Mouse (Mus musculus): ENCODE results near the gene Ccdc60.
A peak's percentile ranks its signal among the peaks of the same experiment; 100 is the strongest.

Gene Ccdc60

DNA sequence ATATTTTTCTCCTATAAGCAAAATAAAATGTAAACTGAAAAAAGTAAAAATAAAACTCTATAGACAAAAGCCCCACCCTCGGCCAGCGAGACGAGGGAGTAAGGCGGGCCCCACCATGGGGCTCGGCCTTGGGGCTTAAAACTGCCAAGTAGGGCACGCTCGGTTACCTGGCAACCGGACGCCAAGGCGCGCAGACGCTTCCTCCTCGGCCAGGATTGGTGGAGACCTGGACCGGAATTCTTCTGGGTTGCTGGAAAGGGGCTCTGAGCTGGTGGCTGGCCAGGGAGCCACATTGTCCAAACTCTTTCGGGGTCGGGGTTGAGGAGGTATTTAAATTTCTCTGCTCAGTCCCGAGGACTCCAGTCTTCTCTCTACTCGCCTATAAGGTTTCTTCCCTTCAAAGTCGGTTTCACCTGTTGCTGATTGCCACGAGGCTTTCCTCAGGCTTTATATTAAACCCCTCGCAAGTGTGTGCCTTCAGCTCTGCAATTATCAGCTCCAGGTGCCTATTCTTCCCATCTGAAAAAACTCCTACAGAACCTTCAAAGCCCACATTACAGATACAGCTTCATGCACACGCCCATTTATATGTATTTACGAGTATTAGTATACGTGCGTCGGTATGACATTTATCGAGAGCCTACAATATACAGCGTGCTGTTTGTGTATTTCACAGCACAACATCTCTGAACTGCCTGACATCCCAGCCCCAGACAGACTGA, at the start of gene Ccdc60:
Gene Ccdc60 (minus strand): TSS at position 137 of the 722 bp plus-strand sequence.
- DNase-seq (ENCODE audit: low read depth, low spot score) = peak; percentile 89

DNA sequence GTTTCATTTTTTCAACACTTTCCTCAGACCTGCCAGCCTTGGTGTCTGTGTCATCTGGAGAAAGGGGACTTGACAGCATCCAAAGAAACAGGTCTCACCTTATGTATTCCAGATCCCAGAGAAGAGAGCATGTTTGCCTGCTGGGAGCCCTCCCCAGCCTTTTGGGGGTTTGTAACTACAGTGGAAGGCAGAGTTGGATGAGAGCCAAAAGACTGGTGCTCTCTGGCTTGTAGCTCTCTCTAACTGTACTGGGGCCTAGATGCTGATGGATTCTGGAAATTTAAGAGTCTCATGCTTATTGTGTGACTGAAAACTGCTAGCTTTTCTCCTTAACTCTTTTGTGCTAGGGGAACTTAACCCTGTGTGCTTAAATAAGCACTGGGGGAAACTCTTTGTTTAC, 47.4 kb upstream of the Ccdc60 start:
- DNase-seq (ENCODE audit: low read depth, low spot score) = no peak

DNA sequence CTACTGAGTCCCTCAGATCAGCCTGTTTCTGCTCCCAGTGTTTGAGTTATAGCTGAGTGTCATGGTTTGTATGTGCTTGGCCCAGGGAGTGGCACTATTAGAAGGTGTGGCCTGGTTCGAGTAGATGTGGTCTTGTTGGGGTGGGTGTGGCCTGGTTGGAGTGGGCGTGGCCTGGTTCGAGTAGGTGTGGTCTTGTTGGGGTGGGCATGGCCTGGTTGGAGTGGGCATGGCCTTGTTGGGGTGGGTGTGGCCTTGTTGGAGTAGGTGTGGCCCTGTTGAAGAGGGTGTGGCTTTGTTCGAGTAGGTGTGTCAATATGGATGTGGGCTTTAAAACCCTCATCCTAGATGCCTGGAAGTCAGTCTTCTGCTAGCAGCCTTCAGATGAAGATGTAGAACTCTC, 40.1 kb upstream of the Ccdc60 start:
- DNase-seq (ENCODE audit: low read depth, low spot score) = peak; percentile 76

DNA sequence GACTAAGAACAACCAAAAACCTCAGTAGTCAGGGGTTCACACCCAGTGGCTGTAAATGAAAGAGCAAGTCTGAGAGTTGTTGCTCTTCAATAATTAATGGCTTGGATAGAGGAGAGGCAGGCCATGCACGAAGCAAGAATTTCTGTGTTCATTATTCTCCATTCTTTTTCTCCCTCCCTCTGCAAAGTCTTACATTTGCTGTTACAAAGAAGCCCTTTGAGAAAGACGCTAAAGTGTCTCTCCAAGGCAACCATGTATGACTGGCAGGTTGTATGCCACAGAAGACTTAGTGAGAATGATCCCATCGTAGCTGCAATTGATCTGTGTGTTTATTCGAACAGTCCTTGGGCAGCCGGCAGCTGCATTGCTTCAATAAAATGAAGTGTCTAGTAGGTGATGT, 34.6 kb upstream of the Ccdc60 start:
- DNase-seq (ENCODE audit: low read depth, low spot score) = no peak

DNA sequence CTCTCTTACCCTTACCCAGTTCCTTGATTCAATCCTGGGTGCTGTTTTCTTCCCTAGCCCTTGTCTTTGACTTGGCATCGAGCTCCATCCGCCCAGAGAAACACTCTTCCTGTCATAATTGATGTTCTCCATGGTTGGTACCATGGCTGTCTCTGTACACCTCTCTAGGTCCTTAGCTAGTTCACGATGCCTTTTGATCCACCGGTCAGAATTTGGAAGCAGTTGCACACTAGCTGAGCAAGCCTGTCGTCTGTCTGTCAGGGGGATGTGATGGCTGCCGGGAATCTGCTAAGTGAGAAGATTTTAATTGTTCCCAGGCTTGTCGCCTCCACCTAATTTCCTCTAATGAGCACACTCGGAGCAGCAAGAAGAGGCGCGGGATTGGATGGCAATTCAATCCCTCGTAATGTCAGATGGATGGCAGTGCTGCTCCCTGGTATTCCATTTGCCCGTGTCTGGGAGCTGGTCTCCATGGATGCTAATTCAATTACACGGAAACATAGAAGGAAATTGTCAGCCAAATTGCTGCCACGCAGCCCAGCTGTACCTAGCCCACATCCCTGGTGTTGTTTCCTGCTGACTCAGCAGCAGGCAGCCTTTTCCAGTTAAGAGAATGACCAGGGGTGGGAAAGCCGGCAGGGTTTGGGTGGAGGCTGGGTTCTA, 33.7 kb upstream of the Ccdc60 start:
- no peak for DNase-seq (ENCODE audit: low read depth, low spot score)

DNA sequence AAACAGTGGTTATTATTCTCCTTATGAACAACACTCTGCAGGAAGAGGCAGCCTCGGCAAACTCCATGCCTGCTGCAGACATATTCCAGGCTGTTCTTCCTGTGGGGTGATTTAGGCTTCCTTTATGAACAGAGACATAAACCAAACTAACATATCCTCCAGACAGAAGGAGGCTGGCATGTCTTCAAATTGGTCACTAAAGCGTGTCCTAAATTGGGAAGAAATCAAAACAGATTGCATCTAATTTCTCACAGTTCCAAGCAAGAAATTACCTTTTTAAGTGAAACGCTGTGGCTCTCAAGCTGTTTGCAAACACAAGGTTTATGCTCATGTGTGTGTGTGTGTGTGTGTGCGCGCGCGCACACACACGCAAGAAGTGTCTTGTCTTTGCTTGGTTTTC, 24.9 kb upstream of the Ccdc60 start:
- DNase-seq (ENCODE audit: low read depth, low spot score) = no peak

DNA sequence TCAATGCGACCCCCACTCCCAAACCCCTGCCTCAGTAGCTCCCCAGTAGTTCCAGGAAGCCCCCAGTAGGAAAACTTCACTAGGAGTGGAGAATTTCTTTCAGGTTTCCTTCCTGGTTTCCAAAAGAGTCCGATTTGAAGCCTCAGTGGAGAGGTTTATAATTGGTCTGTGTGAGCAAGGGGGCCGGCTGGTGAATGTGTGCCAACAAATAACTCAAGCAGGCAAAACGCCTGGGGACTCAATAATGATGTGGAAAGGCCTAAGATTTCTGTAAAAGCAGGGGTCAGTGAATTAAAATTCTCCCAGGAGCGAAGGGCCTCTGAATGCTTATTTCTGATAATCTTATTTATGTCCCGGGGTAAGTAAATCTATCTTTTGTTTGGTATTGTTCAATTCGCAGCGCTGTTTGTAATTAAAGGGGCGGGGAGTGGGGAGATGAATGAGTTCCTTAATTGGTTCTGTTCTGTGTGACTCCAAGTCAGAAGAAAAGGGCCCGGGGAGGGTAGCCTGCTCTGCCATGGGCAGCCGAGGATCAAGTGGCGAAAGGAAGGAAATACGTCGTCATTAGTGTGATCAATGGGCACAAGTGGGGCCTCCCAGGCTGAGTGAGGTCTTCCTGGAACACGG, 23.4 kb upstream of the Ccdc60 start:
- no peak for DNase-seq (ENCODE audit: low read depth, low spot score)

DNA sequence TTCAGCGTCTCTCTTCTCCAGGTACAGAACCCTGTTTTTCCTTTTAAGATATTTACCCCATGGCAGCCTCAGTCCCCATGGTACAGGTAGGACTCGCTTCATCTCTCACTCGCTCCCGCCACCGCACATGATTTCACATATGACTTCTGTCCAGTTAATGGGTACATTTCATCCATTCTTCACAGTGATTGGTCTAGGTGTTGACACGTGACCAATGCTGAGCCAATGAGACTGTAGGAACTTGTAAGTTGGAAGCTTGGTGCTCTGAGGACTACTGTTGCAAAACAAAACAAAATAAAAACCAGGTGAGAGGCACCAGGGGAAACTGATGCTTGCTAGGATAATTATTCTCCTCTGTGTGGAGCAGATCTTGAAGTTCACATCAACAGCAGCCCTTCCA, 22.9 kb upstream of the Ccdc60 start:
- DNase-seq (ENCODE audit: low read depth, low spot score) = peak; percentile 74

DNA sequence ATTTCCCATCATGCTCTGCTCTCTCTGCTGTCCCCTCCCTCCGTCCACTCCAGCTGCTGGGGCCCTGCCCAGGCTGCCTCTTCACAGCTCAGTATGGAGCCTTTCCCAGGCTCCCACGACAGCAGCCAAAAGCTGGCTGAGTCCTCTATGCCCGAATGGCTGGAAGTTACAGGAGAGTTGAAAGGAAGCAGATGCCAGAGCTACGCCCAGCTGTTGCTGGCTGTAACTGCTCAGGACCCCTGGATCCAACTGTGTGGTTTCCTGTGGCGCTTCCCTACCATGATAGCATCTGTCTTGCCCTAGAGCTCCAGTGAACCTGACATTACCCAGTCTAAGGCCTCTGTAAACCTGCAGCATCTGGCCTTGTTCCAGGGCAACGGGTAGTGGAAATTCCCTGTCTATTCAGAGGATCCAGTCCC, 20.6 kb upstream of the Ccdc60 start:
- DNase-seq (ENCODE audit: low read depth, low spot score) = peak; percentile 26

DNA sequence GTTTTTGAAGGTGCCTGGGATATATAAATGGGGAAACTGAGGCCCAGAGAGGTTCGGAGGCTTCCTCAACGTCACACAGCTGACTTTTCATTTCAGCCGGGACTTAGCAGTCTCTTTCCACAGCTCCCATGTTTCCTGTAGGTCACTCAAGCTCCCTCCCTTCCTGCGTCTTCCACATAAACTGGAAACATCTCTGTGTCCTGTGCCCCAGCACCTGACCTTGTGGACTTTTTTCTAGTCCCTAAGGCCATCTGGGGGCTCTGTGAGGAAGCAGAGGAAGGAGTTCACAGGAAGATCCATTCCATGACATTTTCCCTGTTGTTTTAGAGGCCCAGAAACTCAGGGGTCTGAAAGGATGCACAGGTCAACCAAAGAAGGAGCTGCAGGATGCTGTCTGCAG, 16.8 kb upstream of the Ccdc60 start:
- DNase-seq (ENCODE audit: low read depth, low spot score) = no peak

DNA sequence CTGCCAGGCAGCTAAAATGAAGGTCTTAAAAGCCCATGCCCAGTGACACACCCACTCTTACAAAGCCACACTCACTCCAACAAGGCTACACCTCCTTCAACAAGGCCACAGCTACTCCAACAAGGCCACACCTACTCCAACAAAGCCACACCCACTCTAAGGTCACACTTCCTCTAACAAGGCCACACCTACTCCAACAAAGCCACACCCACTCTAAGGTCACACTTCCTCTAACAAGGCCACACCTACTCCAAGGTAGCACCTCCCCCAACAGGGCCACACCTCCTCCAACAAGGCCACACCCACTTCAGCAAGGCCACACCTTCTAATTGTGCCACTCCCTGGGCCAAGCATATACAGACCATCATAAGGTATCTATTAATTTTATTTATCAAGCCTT, 16.4 kb upstream of the Ccdc60 start:
- DNase-seq (ENCODE audit: low read depth, low spot score) = peak; percentile 86

DNA sequence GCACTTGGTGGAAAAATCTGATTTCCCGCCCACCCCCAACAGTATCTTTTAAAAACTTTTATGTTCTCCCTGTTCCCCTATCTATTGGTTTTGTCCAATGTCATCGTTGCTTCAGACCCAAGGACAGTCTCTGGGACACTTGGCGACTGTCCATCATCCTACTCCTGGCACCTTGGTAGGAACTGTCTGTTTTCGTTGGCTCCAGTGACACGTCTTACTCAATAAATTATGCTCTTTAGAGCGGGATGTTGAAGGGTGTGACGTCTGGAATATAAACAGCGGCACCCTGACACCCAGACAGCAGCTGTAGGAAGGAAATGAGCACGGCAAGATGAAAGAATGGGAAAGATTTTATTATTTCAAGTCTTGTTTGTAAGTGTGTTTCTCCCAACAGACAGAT, 12.2 kb upstream of the Ccdc60 start:
- DNase-seq (ENCODE audit: low read depth, low spot score) = no peak

DNA sequence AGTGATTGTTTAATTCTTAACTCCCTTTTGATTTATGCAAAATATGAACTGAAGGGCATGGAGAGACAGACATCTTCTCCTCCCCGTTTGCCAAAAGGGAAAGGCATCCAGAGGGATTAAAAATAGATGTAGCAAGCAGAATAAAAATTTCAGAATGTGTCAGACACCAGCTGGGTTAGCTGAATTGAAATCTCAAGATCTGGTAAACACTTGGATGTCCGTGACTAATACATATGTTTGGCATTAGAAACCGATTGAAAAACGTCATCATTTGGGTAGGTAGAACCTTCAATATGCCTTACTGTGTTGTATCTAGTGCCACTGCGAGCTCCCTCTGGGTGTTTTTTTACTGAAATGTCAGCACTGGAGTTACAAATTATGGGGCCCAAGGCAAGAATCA, 4.7 kb upstream of the Ccdc60 start:
- DNase-seq (ENCODE audit: low read depth, low spot score) = no peak

DNA sequence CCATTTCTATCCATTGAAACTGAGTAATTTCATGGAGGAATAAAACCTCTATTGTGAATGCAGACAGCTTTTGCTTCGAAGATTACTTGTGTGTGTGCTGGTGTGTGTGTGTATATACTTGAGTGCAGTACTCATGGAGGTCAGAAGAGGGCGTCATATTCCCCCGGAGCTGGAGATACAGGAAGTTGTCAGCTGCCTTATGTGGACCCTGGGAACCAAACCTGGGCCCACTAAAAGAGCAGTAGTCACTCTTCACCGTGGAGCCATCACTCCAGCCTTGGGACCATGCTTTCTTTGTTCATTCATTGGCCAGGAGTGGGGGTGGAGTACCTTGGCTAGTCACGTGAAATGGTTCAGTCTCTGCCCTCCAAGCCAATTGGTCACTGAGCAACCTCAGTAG, 1.8 kb upstream of the Ccdc60 start:
- DNase-seq (ENCODE audit: low read depth, low spot score) = peak; percentile 55

DNA sequence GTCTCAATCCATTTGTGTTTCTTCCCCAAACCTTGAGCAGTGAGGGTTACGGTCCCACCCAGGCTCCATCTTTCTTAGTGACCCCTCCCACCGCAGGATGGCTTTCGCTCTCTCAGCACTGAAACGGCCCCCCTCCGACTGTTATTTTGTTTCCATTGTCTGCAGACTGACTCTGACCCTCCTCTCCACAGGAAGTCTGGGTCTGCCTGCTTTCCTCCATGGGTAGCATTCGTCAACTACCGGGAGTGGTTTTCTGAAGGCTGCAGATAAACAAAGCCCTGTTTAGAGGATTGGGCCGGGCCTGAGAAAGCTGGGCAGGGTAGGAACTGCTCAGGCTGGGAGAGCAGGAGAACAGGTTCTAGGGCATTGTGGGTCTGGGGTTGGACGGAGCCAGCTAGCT, 1.1 kb upstream of the Ccdc60 start:
- peak; percentile 98 for DNase-seq (ENCODE audit: low read depth, low spot score)

DNA sequence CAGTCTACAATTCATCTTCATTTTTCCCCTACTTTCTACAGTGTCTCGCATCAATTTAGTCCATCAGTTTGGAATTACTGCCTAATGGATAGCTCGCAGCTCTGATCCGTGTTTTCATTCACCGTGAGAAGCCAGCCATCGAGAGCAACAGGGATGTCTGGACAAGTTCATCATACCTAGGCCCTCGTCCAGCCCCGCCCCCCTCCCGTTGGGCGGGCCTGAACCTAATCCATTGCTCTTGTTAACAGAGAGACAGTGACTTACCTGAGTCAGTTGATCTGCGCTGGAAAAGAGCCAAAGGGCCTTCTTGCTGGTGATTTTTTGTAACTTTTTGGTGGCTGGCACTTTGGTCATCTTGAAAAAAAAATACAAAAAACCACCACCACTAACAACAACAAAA, 602 bp downstream of the Ccdc60 start:
- peak; percentile 49 for DNase-seq (ENCODE audit: low read depth, low spot score)

DNA sequence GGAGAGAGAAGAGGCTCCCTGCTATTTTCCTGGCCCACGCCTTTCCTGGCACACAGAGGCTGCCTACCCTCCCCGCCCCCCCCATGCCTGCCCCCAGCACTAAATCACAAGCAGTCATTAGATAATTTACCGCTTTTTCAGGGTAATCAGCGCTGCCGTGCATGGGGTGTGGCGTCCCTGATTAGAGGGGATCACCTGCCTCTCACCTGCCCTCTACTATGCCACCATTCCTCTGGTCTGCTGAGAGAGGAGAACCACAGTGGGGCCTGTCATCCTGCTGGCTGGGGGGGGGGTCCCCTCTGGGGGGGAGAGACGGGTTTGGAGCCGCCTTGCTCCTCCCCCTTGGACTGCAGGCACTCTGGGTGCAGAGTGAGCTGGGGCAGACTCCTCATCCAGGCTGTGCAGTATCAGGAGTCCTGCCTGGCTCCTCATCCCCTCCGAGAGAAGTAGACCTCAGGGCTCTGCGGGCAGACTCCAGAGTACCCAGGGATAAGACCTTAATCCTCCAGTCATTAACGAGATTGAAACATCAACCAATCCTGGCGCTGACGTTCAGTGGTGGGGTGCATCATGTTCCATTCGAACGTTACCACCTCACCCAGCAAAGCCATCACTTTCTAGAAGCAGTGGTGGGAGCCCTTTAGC, 3.1 kb downstream of the Ccdc60 start:
- DNase-seq (ENCODE audit: low read depth, low spot score) = no peak

DNA sequence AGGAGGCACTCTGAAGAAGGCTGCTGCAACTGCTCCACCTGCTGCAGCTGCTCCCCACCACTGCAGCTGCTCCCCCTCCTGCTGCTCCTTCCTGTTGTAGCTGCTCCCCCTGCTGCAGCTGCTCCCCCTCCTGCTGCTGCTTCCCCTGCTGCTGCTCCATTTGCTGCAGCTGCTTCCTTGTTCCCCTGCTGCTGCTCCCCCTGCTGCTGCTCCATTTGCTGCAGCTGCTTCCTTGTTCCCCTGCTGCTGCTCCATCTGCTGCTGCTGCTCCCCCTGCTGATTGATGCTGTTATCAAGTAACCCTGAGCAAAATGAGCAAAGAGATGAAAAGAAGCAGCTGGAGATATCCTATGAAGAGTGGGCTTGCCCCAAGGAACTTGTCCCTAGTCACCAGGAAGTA, 8.3 kb downstream of the Ccdc60 start:
- DNase-seq (ENCODE audit: low read depth, low spot score) = no peak

DNA sequence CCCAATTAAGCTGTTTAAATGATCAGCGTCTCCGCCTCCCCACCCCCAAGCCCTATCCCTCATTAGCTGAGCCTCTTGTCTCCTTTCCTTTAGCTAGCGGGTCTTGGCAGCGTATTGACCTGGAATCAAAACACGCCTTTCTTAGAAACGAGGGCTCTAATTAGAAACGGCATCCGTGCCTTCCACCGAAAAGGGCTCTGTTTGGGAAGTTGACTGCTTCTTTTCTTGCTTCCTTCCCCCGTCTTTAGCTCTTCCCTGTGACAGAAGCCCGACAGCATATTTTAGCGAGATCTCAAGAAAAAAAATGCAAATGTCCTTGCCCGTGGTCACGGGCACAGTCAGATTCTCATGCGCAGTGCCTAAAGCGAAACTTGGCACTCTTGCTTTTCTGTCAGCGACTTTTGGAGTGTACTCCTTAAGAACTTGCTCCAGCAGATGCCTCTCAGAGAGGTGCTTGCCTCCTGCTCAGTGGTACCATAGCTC, 10.3 kb downstream of the Ccdc60 start:
- no peak for DNase-seq (ENCODE audit: low read depth, low spot score)

DNA sequence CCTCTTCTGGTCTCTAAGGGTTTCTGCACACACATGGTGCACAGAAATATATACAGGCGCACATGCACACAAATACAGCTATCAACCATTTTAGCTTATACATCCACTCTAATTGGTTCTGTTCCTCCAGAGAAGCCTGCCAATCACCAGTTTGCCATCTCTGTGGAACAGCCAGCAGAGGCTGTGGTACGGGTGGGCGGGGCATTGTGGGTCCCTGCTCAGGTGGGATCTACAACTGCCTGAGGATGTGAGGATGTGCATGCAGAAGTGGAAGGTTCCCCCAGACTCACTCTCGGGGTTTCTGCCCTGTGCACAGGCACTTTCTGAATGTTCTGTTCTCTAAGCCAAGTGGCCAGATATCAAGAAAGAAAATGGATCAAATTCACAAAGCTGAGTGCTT, 10.8 kb downstream of the Ccdc60 start:
- peak; percentile 52 for DNase-seq (ENCODE audit: low read depth, low spot score)

DNA sequence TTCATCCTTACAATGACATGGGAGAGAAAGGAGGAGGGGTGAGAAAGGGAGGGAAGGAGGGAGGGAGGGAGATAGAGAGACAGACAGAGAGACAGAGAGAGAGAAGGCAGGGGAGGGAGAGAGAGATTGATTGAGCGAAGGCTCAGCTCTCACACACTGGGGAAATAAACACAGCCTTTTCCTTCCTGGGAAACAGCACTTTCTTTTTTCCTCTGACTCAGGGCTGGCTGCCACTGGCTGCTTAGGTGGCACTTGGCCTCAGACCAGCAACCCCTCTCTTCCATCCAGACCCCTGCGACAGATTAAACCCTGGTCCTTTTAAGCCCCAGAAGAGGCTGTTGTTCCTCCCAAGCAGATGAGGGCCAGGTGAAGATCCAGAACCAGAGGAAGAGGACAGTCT, 14.0 kb downstream of the Ccdc60 start:
- DNase-seq (ENCODE audit: low read depth, low spot score) = no peak

DNA sequence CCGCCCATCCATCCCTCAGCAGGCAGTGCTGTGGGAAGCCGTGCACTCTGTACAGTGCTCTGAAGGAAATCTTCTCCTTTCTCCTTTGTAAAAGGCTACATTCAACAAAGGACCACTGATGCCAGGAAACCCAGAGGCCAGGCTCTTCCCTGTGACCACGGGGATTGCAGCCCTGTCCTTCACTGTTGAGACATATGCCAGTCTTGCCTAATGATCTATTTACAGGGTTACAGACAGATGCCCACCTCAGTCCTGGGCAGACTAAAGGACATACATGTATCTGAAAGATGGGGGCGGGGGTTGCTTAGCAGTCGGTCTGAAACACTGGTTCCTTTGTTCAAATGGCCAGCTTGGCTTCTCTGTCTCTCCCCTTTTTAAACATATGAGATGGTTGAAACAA, 14.4 kb downstream of the Ccdc60 start:
- no peak for DNase-seq (ENCODE audit: low read depth, low spot score)

Data from R1 (cell line).